Mouse (Mus musculus) Patski (cell line): ENCODE measurements around the gene Fam126a. TPM values are rescaled to one million over a fixed set of nuclear protein-coding genes. Genes with fewer than 3 reads are reported as not detected.

Experiments
- ATAC-seq: fragments of 100-300 bp; one replicate; pipeline ENCODE4 v1.8.0; 2021
- CTCF ChIA-PET: fragments of 350-600 bp; sonication (Branson Sonifier 250); formaldehyde crosslinking; loops from one replicate; lab custom pipeline; 2022; ENCODE audit warnings: inconsistent platforms; lab: Charles Lee
- POLR2A ChIA-PET: fragments of 350-600 bp; sonication (Branson Sonifier 250); formaldehyde crosslinking; loops from one replicate; lab custom pipeline; 2022; ENCODE audit warnings: antibody characterized with exemption, inconsistent platforms; lab: Charles Lee
- DNase-seq: peaks from one replicate; pipeline ENCODE4 v3.0.0-alpha.2; 2011; ENCODE audit warnings: low read depth, low spot score
- H3K27me3 ChIP-seq: fragments of 371-371 bp; one replicate; pipeline ENCODE4 v1.5.1; 2021
- CTCF ChIP-seq: fragments of 100-300 bp; IDR thresholded peaks from one replicate; pipeline ENCODE4 v1.5.1; 2021
- in situ Hi-C: fragments of 300-500 bp; cut with MboI; formaldehyde crosslinking; loops from 3 replicates; pipeline ENCODE4 v1.11.1; 2018; ENCODE audit warnings: low pct_unique_long_range_greater_than_20kb, mixed read lengths
- polyA plus RNA-seq: library from polyadenylated mRNA; unstranded; gene quantifications from one replicate; pipeline ENCODE4 v1.2.3, GENCODE M21; 2021

The Fam126a gene
- polyA plus RNA-seq, 1 experiment from 2014 or later, result 29.9 TPM

GRCm38 (mm10) chr5:24041341-24041852 is 10.9 kb upstream of the Fam126a start:
- in situ Hi-C loops, result no loop called here
- ChIA-PET CTCF (no interaction called here), POLR2A (no interaction called here)
- ATAC-seq (no peak), DNase-seq (no peak)
- no peaks in the 10 kb centered on the region for H3K27me3 ChIP-seq
- no peak for TF ChIP-seq CTCF

- ChIA-PET CTCF (no interaction called here), POLR2A (no interaction called here)
- no peaks in the 10 kb centered on the region for H3K27me3 ChIP-seq
- in situ Hi-C loops, result no loop called here
- no peak for ATAC-seq
- TF ChIP-seq CTCF, result no peak
- DNase-seq, result no peak
Observed at GRCm38 (mm10) chr5:24040601-24041000, 10.1 kb upstream of the Fam126a start.

GRCm38 (mm10) chr5:24039423-24039822 is 8.9 kb upstream of the Fam126a start:
- no peak for DNase-seq
- CTCF ChIA-PET, result interaction anchor here (1.2 to 1.8 kb wide), 2 partner anchors 14 to 16 kb away, joined by 3 to 5 read pairs; no protein-coding TSS in a partner anchor

GRCm38 (mm10) chr5:24038819-24039218 is 8.3 kb upstream of the Fam126a start:
- in situ Hi-C loops, result no loop called here
- no peak for ATAC-seq
- no peak for TF ChIP-seq CTCF

More at GRCm38 (mm10) chr5:24039423-24039822, 8.9 kb upstream of the Fam126a start:
- in situ Hi-C loops, result no loop called here
- TF ChIP-seq CTCF, result no peak
- no peak for ATAC-seq
- POLR2A ChIA-PET, result no interaction called here
- no peaks in the 10 kb centered on the region for H3K27me3 ChIP-seq

GRCm38 (mm10) chr5:24038190-24038589 is 7.7 kb upstream of the Fam126a start:
- no peak for TF ChIP-seq CTCF
- in situ Hi-C loops, result no loop called here
- DNase-seq, result no peak
- CTCF ChIA-PET, result no interaction called here
- no peak for ATAC-seq
- H3K27me3 ChIP-seq, result no peaks in the 10 kb centered on the region
- POLR2A ChIA-PET, result no interaction called here

More at GRCm38 (mm10) chr5:24038819-24039218, 8.3 kb upstream of the Fam126a start:
- no peaks in the 10 kb centered on the region for H3K27me3 ChIP-seq
- no peak for DNase-seq
- POLR2A ChIA-PET, result no interaction called here
- CTCF ChIA-PET, result interaction anchor here (1.2 to 1.8 kb wide), 2 partner anchors 14 to 17 kb away, joined by 3 to 5 read pairs; no protein-coding TSS in a partner anchor

- DNase-seq, result no peak
- ChIA-PET CTCF (interaction anchor here (0.7 kb wide), 1 partner anchor 15 kb away, joined by 3 read pairs; no protein-coding TSS in a partner anchor), POLR2A (interaction anchor here (0.7 kb wide), 1 partner anchor 63 kb away, joined by 3 read pairs; no protein-coding TSS in a partner anchor)
- H3K27me3 ChIP-seq, result no peaks in the 10 kb centered on the region
- in situ Hi-C loops, result no loop called here
- no peak for TF ChIP-seq CTCF
- no peak for ATAC-seq
Observed at GRCm38 (mm10) chr5:24036731-24037130, 6.2 kb upstream of the Fam126a start.

- ChIA-PET POLR2A (no interaction called here), CTCF (no interaction called here)
- no peaks in the 10 kb centered on the region for H3K27me3 ChIP-seq
- ATAC-seq (no peak), DNase-seq (no peak)
- in situ Hi-C loops, result no loop called here
- no peak for TF ChIP-seq CTCF
Observed at GRCm38 (mm10) chr5:24034970-24035369, 4.5 kb upstream of the Fam126a start.

- no peak for DNase-seq
- H3K27me3 ChIP-seq, result no peaks in the 10 kb centered on the region
- CTCF ChIA-PET, result interaction anchor here (1.0 to 1.2 kb wide), 2 partner anchors 9 to 44 kb away, joined by 3 read pairs; no protein-coding TSS in a partner anchor
- no peak for TF ChIP-seq CTCF
- no peak for ATAC-seq
- in situ Hi-C loops, result no loop called here
- POLR2A ChIA-PET, result no interaction called here
Observed at GRCm38 (mm10) chr5:24034091-24034490, 3.6 kb upstream of the Fam126a start.

GRCm38 (mm10) chr5:24029946-24030578 is 428 bp downstream of the Fam126a start:
- ATAC-seq (peak; percentile 54), DNase-seq (no peak)
- no peaks in the 10 kb centered on the region for H3K27me3 ChIP-seq
- CTCF ChIA-PET, result interaction anchor here (1.0 to 1.6 kb wide), 2 partner anchors 10 to 47 kb away, joined by 3 read pairs; no protein-coding TSS in a partner anchor
- no peak for TF ChIP-seq CTCF
- in situ Hi-C loops, result no loop called here
- POLR2A ChIA-PET, result interaction anchor here (0.6 to 1.8 kb wide), 4 partner anchors 10 to 105 kb away, joined by 3 to 5 read pairs (median 3); no protein-coding TSS in a partner anchor

- in situ Hi-C loops, result no loop called here
- DNase-seq (no peak), ATAC-seq (peak; percentile 68)
- peak; percentile 72 for TF ChIP-seq CTCF
- ChIA-PET CTCF (interaction anchor here (0.8 to 1.6 kb wide), 3 partner anchors 9 to 48 kb away, joined by 3 read pairs; no protein-coding TSS in a partner anchor), POLR2A (interaction anchor here (1.2 to 1.8 kb wide), 2 partner anchors 9 to 35 kb away, joined by 3 to 5 read pairs; no protein-coding TSS in a partner anchor)
- no peaks in the 10 kb centered on the region for H3K27me3 ChIP-seq
Observed at GRCm38 (mm10) chr5:24029331-24029771, 1.1 kb downstream of the Fam126a start.

GRCm38 (mm10) chr5:24024957-24025356 is 5.5 kb downstream of the Fam126a start:
- ATAC-seq (no peak), DNase-seq (no peak)
- no peaks in the 10 kb centered on the region for H3K27me3 ChIP-seq
- TF ChIP-seq CTCF, result no peak
- ChIA-PET CTCF (interaction anchor here (0.9 kb wide), 1 partner anchor 9 kb away, joined by 3 read pairs; no protein-coding TSS in a partner anchor), POLR2A (no interaction called here)
- in situ Hi-C loops, result no loop called here
